Comparison of ENCODE assay signal across 26 mouse cellular contexts in the genomic region with DNA sequence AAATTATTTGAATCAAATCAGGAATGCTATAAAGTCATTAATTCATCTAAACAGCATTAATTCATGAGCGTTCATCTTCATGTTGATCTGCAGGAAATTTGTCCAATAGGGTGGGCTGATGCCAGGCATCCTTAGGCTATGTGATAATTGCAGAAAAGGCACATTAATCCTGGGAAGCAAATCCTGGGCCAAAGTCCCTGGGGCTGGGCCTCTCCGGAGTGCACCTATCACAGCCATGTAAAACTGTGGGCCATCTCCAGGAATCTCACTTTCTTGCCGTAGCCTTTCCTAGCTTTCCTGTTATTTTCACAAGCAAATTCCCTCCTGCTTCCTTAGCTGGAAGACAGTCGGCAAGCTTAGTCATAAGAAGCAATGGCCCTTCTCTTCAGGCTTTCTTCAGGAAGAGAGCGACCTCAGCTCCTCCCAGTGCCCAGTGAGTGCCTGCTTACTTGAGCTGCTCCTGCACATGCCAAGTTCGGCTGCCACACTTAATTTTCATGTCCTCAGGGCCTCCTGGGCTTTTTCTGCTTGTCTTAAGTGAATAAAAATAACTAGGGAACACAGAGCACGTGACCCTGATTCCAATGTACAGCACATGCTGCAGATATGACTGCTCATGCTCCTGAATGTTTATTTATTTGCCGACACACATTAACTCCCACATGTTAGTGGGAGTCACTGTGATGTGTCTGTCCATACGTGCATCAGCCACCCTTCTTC. TPM values are rescaled to one million over a fixed set of nuclear protein-coding genes. Genes with fewer than 3 reads are reported as not detected.
DNase-seq lines count a peak whose midpoint lies in the region; ATAC-seq and TF ChIP-seq lines count a peak whose summit lies in the region.
"Had no signal": no experiment of that assay in that cellular context is flagged by ENCODE, and none has a peak within 500 bp of the region (broad histone marks: within the 10 kb centered on the region; RNA-seq: fewer than 3 reads in every experiment).

No protein-coding gene starts in this region.

- H3ac ChIP-seq in myocyte (ENCODE audit: control insufficient read depth, insufficient read length) = no peak overlapping the region

- no peak overlapping the region for H3K4me3 ChIP-seq in myocyte
- H3K4me3 ChIP-seq in forebrain, embryonic 13.5 days = no peak overlapping the region
- H3K4me3 ChIP-seq: embryonic facial prominence, embryonic 13.5 days; heart, embryonic 15.5 days; liver, embryonic 12.5 days; neural tube, embryonic 13.5 days had no signal

- H3K9ac ChIP-seq in forebrain, embryonic 13.5 days = no peak overlapping the region
- H3K9ac ChIP-seq: embryonic facial prominence, embryonic 13.5 days; forebrain, postnatal 0 days; heart, embryonic 15.5 days; hindbrain, embryonic 14.5 days; liver, embryonic 12.5 days; liver, postnatal 0 days; neural tube, embryonic 13.5 days had no signal

- H3K4me2 ChIP-seq in myocyte (ENCODE audit: low read depth) = no peak overlapping the region
- no peak overlapping the region for H3K4me2 ChIP-seq in forebrain, embryonic 13.5 days
- H3K4me2 ChIP-seq: embryonic facial prominence, embryonic 13.5 days; heart, embryonic 15.5 days; hindbrain, embryonic 14.5 days; liver, embryonic 12.5 days; midbrain, embryonic 11.5 days; neural tube, embryonic 13.5 days had no signal

- no peaks in the 10 kb centered on the region for H3K27me3 ChIP-seq in myocyte (ENCODE audit: control insufficient read depth, insufficient read depth, insufficient read length)
- no peaks in the 10 kb centered on the region for H3K27me3 ChIP-seq in forebrain, embryonic 13.5 days
- H3K27me3 ChIP-seq: embryonic facial prominence, embryonic 13.5 days; heart, embryonic 15.5 days; neural tube, embryonic 13.5 days had no signal

- H3K9me3 ChIP-seq in forebrain, embryonic 13.5 days (replicated peaks) = no peaks in the 10 kb centered on the region
- H3K9me3 ChIP-seq: embryonic facial prominence, embryonic 13.5 days; heart, embryonic 15.5 days; liver, embryonic 12.5 days; neural tube, embryonic 13.5 days had no signal

- no peak for ATAC-seq in forebrain, embryonic 13.5 days
- ATAC-seq: activated CD4-positive, CD25-positive, alpha-beta regulatory T cell, adult 4 months; CD4-positive, CD25-positive, alpha-beta regulatory T cell, adult 4 months; forebrain, postnatal 0 days; liver, embryonic 12.5 days; liver, postnatal 0 days had no signal

- no peaks in the 10 kb centered on the region for H3K79me2 ChIP-seq in myocyte (ENCODE audit: control insufficient read depth, insufficient read depth)

- WGBS in forebrain, embryonic 13.5 days = 69% methylated on average over 9 of the region's 9 CpGs

- no peak for TF ChIP-seq POLR2A in myocyte (IDR thresholded peaks at IDR 0.05; ENCODE audit: insufficient read length, low read depth)

- peak; percentile 80 for DNase-seq in heart, adult 11 months
- no peak for DNase-seq in heart, adult 8-10 months (ENCODE audit: low spot score)
- peak; percentile 38 to 50 for DNase-seq in kidney, adult 8-10 months
- DNase-seq in kidney, adult 11 months = no peak
- peak; percentile 12 for DNase-seq in NIH3T3 (ENCODE audit: low read depth)
- DNase-seq: adrenal gland, adult 2 months; adrenal gland, postnatal 36 days; cerebellum, adult 2 months; forebrain, postnatal 0 days; heart, postnatal 36 days; liver, postnatal 0 days; lung, postnatal 36 days; right cerebral cortex, postnatal 4 days; thymus, adult 18-20 months; thymus, postnatal 25 days had no signal

- H3K36me3 ChIP-seq in myocyte (ENCODE audit: control insufficient read depth, insufficient read depth) = no peaks in the 10 kb centered on the region
- H3K36me3 ChIP-seq in forebrain, embryonic 13.5 days (ENCODE audit: poor library complexity, severe bottlenecking) = no peaks in the 10 kb centered on the region
- H3K36me3 ChIP-seq: embryonic facial prominence, embryonic 13.5 days; heart, embryonic 15.5 days; liver, embryonic 12.5 days; neural tube, embryonic 13.5 days had no signal

- H3K4me1 ChIP-seq in forebrain, embryonic 13.5 days = peaks cover 11% of the 10 kb centered on the region
- H3K4me1 ChIP-seq: liver, embryonic 12.5 days had no signal

- no peak overlapping the region for H3K27ac ChIP-seq in forebrain, embryonic 13.5 days
- H3K27ac ChIP-seq: embryonic facial prominence, embryonic 13.5 days; heart, embryonic 15.5 days; hindbrain, embryonic 14.5 days; liver, embryonic 12.5 days; neural tube, embryonic 13.5 days; stomach, postnatal 0 days had no signal

TF ChIP-seq in myocyte, 11 proteins besides CTCF, POLR2A, EP300 and RAD21:
- TF ChIP-seq TCF3 (IDR thresholded peaks at IDR 0.05; ENCODE audit: insufficient read length, low read depth) (no peak), POLR2AphosphoS2 (IDR thresholded peaks at IDR 0.05; ENCODE audit: insufficient read length, low read depth) (no peak), MYOD1 (IDR thresholded peaks at IDR 0.05; ENCODE audit: control insufficient read depth in 1 of 3, insufficient read length in 2 of 3, low read depth in 2 of 3) (no peak), MYOG (IDR thresholded peaks at IDR 0.05; ENCODE audit: control insufficient read depth in 1 of 3, insufficient read depth in 1 of 3, insufficient read length in 2 of 3, low read depth in 2 of 3) (no peak), SRF (IDR thresholded peaks at IDR 0.05; ENCODE audit: control insufficient read depth, insufficient read length, low read depth) (no peak), USF1 (IDR thresholded peaks at IDR 0.05; ENCODE audit: low read depth) (peak; percentile 56)

RNA-seq across cellular contexts. Expression of gene Lifr, which starts 26.7 kb away (rescaled TPM):
- total RNA-seq in heart, adult 8-10 months (2022) = 10 to 100 TPM; 51.5 to 61.6 (median 57.9) TPM
- polyA plus RNA-seq in myocyte (2012; fragmentation: generic; extraction: Trizol) = 14.8 TPM
- 4.5 and 4.6 TPM in 2 replicates for polyA plus RNA-seq in forebrain, embryonic 13.5 days (2015; fragmentation: Nextera tagmentation; extraction: Ambion mirVana)

Comparison
In these comparisons a context has a peak if more than half of its experiments do, and no peak if none do; other contexts are left out.
1. DNase-seq: peak in heart, adult 11 months (single experiment), kidney, adult 8-10 months (2 of 2) and NIH3T3 (single experiment); none in heart, adult 8-10 months (single experiment) and kidney, adult 11 months (single experiment).